Mouse (Mus musculus) bone marrow macrophage, adult 2 months (primary cell): Measurements from ENCODE around the gene Adra1d.

Source experiments
- CTCF ChIP-seq: IDR thresholded peaks from 2 replicates; pipeline ENCODE4 v1.5.1; 2012; ENCODE audit warnings: low read depth, mild to moderate bottlenecking, low read length, moderate library complexity
- POLR2A ChIP-seq: IDR thresholded peaks from 2 replicates; pipeline ENCODE4 v1.6.1; 2012; ENCODE audit warnings: mild to moderate bottlenecking, low read depth, low read length, borderline replicate concordance

DNA sequence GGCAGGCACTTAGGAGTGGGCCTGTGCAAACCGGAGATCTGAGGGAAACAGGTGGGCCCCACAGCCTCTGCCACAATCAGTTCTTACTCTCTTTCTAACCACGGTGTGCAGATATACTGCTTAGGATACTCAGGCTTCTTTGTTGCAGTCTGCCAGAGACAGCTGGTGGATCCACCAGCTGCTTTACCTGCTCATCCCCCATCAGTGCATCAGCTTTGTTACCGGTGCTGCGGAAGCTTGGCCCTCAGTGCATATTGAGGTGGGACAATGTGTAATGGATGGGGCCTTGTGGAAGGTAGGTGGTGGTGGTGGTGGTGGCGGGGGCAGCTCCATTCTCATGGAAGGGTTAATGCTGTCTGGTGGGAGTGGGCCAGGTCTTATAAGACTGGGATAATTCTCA is 13.0 kb downstream of the Adra1d start:
- no peak for TF ChIP-seq CTCF
- TF ChIP-seq POLR2A: no peak
